Mouse (Mus musculus) embryo, embryonic 10 days (tissue): Measurements from ENCODE around the gene Chsy1.
A peak's percentile ranks its signal among the peaks of the same experiment; 100 is the strongest.

Experiments
- DNase-seq: peaks from one replicate; pipeline ENCODE4 v3.0.0-alpha.2; 2015; ENCODE audit warnings: low spot score

Gene Chsy1

GRCm38 (mm10) chr7:66214477-66214876 lies 105.2 kb downstream of the Chsy1 start:
- DNase-seq: no peak

GRCm38 (mm10) chr7:66215911-66216310 lies 106.6 kb downstream of the Chsy1 start:
- no peak for DNase-seq

GRCm38 (mm10) chr7:66217011-66217410 lies 107.7 kb downstream of the Chsy1 start:
- no peak for DNase-seq

- no peak for DNase-seq
Measured at GRCm38 (mm10) chr7:66217531-66218094, 108.3 kb downstream of the Chsy1 start.

- DNase-seq: peak; percentile 71
Measured at GRCm38 (mm10) chr7:66218193-66219014, 109.1 kb downstream of the Chsy1 start.

GRCm38 (mm10) chr7:66219028-66219793 lies 109.9 kb downstream of the Chsy1 start:
- DNase-seq: no peak

- no peak for DNase-seq
Measured at GRCm38 (mm10) chr7:66219794-66220227, 110.5 kb downstream of the Chsy1 start.

- peak; percentile 52 for DNase-seq
Measured at GRCm38 (mm10) chr7:66222621-66223091, 113.3 kb downstream of the Chsy1 start.
